Mouse (Mus musculus) CH12.LX (cell line): Measurements from ENCODE around the gene Ndufs2. TPM values are rescaled to one million over a fixed set of nuclear protein-coding genes. Genes with fewer than 3 reads are reported as not detected.

ENCODE experiments used
- DNase-seq: peaks from one replicate; pipeline ENCODE4 v3.0.0-alpha.2; 2013; ENCODE audit errors: extremely low read depth
- H3K27ac ChIP-seq: 2 replicates; pipeline ENCODE4 v1.5.1; 2012; ENCODE audit warnings: low read depth, mild to moderate bottlenecking, control low read depth, moderate library complexity; ENCODE audit not compliant: insufficient read depth
- H3K27me3 ChIP-seq: replicated peaks from 2 replicates; pipeline ENCODE3; 2012; ENCODE audit warnings: inconsistent platforms
- H3K36me3 ChIP-seq, 2 experiments: replicated peaks in 1 of 2; 2 replicates each; pipeline versions ENCODE3 to v1.6.1; 2012; ENCODE audit warnings: inconsistent platforms in 1 of 2, low read length in 1 of 2, mild to moderate bottlenecking in 1 of 2, mixed read lengths in 1 of 2, moderate library complexity in 1 of 2; ENCODE audit not compliant: control insufficient read depth in 1 of 2, insufficient read depth in 1 of 2
- H3K4me1 ChIP-seq, 2 experiments: 2 replicates each; pipeline ENCODE4 v1.6.1; 2012; ENCODE audit warnings: inconsistent platforms in 1 of 2, moderate library complexity in 1 of 2; ENCODE audit not compliant: insufficient read depth in 2 of 2, control insufficient read depth in 1 of 2
- H3K4me2 ChIP-seq: 2 replicates; pipeline ENCODE4 v1.6.1; 2012; ENCODE audit warnings: low read depth, mild to moderate bottlenecking, control low read depth; ENCODE audit not compliant: poor library complexity, insufficient read depth, severe bottlenecking
- H3K4me3 ChIP-seq, 3 experiments: fragments of 150-350 bp in 1 of 3; sonication (generic) in 1 of 3; replicated peaks in 1 of 3; 2 replicates each; pipeline versions ENCODE3 to v1.5.1; 2011 to 2012; ENCODE audit warnings: low read depth in 2 of 3, low read length in 2 of 3, mild to moderate bottlenecking in 2 of 3, moderate library complexity in 2 of 3, control low read depth in 1 of 3, improper control_type of control experiment in 1 of 3, inconsistent platforms in 1 of 3, mixed read lengths in 1 of 3; ENCODE audit not compliant: poor library complexity in 1 of 3
- H3K79me2 ChIP-seq: replicated peaks from 2 replicates; pipeline ENCODE4 v1.6.1; 2012; ENCODE audit warnings: mild to moderate bottlenecking, moderate library complexity; ENCODE audit not compliant: control insufficient read depth, poor library complexity, insufficient read depth, severe bottlenecking; ENCODE audit errors: extremely low read depth
- H3K9ac ChIP-seq: 2 replicates; pipeline ENCODE4 v1.6.1; 2012; ENCODE audit warnings: low read depth, mild to moderate bottlenecking, control low read depth, moderate library complexity; ENCODE audit not compliant: insufficient read depth
- H3K9me3 ChIP-seq: replicated peaks from 2 replicates; pipeline ENCODE3; 2012; ENCODE audit warnings: low read length, inconsistent platforms, mixed read lengths
- CHD1 ChIP-seq: IDR thresholded peaks from 2 replicates; pipeline ENCODE4 v1.6.1; 2012; ENCODE audit warnings: low read depth, low read length, improper control_type of control experiment, inconsistent platforms
- CTCF ChIP-seq, 2 experiments: IDR thresholded peaks in 1 of 2; conservative IDR thresholded peaks in 1 of 2; 2 replicates each; pipeline ENCODE4 v1.5.1; 2011 to 2012; ENCODE audit warnings: low read depth in 2 of 2, low read length in 2 of 2, improper control_type of control experiment in 1 of 2, inconsistent platforms in 1 of 2, mild to moderate bottlenecking in 1 of 2, moderate library complexity in 1 of 2
- E2F4 ChIP-seq: IDR thresholded peaks from 2 replicates; pipeline ENCODE4 v1.6.1; 2011; ENCODE audit warnings: low read depth, low read length, improper control_type of control experiment; ENCODE audit not compliant: insufficient replicate concordance
- ELF1 ChIP-seq: IDR thresholded peaks from 2 replicates; pipeline ENCODE4 v1.6.1; 2014; ENCODE audit warnings: low read depth, mild to moderate bottlenecking, inconsistent platforms, low read length, improper control_type of control experiment
- HCFC1 ChIP-seq: IDR thresholded peaks from 2 replicates; pipeline ENCODE4 v1.6.1; 2012; ENCODE audit warnings: low read depth, mild to moderate bottlenecking, inconsistent platforms, low read length, improper control_type of control experiment
- IRF4 ChIP-seq: IDR thresholded peaks from 2 replicates; pipeline ENCODE4 v1.6.1; 2014; ENCODE audit warnings: low read depth, mild to moderate bottlenecking, inconsistent platforms, low read length, improper control_type of control experiment
- KAT2A ChIP-seq: IDR thresholded peaks from 2 replicates; pipeline ENCODE4 v1.6.1; 2012; ENCODE audit warnings: low read length, improper control_type of control experiment, inconsistent platforms; ENCODE audit not compliant: insufficient replicate concordance
- MEF2A ChIP-seq: IDR thresholded peaks from 2 replicates; pipeline ENCODE4 v1.6.1; 2014; ENCODE audit warnings: low read depth, mild to moderate bottlenecking, inconsistent platforms, low read length, improper control_type of control experiment, borderline replicate concordance
- MXI1 ChIP-seq: IDR thresholded peaks from 2 replicates; pipeline ENCODE4 v1.6.1; 2011; ENCODE audit warnings: mild to moderate bottlenecking, low read depth, low read length, improper control_type of control experiment
- MYC ChIP-seq: IDR thresholded peaks from 2 replicates; pipeline ENCODE4 v1.6.1; 2011; ENCODE audit warnings: low read depth, mild to moderate bottlenecking, improper control_type of control experiment, low read length
- NELFE ChIP-seq: IDR thresholded peaks from 2 replicates; pipeline ENCODE4 v1.6.1; 2011; ENCODE audit warnings: low read depth, low read length, improper control_type of control experiment
- PAX5 ChIP-seq: IDR thresholded peaks from 2 replicates; pipeline ENCODE4 v1.6.1; 2012; ENCODE audit warnings: low read length, inconsistent platforms, mixed read lengths
- POLR2AphosphoS2 ChIP-seq: IDR thresholded peaks from 2 replicates; pipeline ENCODE4 v1.6.1; 2011; ENCODE audit warnings: low read depth, low read length, improper control_type of control experiment
- RCOR1 ChIP-seq: conservative IDR thresholded peaks from 2 replicates; pipeline ENCODE4 v1.6.1; 2012; ENCODE audit warnings: low read depth, mild to moderate bottlenecking, inconsistent platforms, low read length, improper control_type of control experiment
- ZNF384 ChIP-seq: IDR thresholded peaks from 2 replicates; pipeline ENCODE4 v1.6.1; 2012; ENCODE audit warnings: low read depth, low read length, improper control_type of control experiment, inconsistent platforms
- dilution Hi-C: fragments of 300-500 bp; cut with MboI; formaldehyde crosslinking; loops from 2 replicates; pipeline ENCODE4 v1.14.3; 2020; ENCODE audit warnings: low sequenced_read_pairs; ENCODE audit not compliant: extremely low pct_unique_long_range_greater_than_20kb, extremely low pct_ligation_motif_present
- in situ Hi-C: fragments of 300-500 bp; cut with MboI; formaldehyde crosslinking; loops from 3 replicates; pipeline ENCODE4 v1.14.3; 2019; ENCODE audit warnings: low sequenced_read_pairs, low pct_ligation_motif_present, low pct_unique_long_range_greater_than_20kb, mixed read lengths
- polyA plus RNA-seq: library from polyadenylated mRNA; unstranded; fragments of >175 nt; gene quantifications from 2 replicates; pipeline ENCODE4 v1.2.1, GENCODE M21; 2012; ENCODE audit warnings: low read depth; ENCODE audit not compliant: insufficient read length
- total RNA-seq, 2 experiments: library from RNA; depleted of rRNA; stranded (reverse); fragments of 300-350 nt in 1 of 2; fragments of >200 nt in 1 of 2; gene quantifications; 2 replicates each; pipeline ENCODE4 v1.2.3; 2012 to 2014

Ndufs2 gene
- total and polyA plus RNA-seq, 3 experiments = 242 to 265 (median 242) TPM

- TF ChIP-seq IRF4 = no peak
- peak; percentile 64 for TF ChIP-seq HCFC1
- no peak for TF ChIP-seq MYC
- TF ChIP-seq NELFE = no peak
- no peak for TF ChIP-seq RCOR1
- no peak for TF ChIP-seq KAT2A
- TF ChIP-seq ELF1 = 0 out of 2 replicates have a peak, but pooled peaks have one; percentile 8
- TF ChIP-seq ZNF384 = no peak
- TF ChIP-seq CTCF (conservative IDR thresholded peaks at IDR 0.05 in 1 of 2, IDR thresholded peaks at IDR 0.05 in 1 of 2; ENCODE audit: low read depth in 2 of 2, low read length in 2 of 2) = no peak
- no peak for TF ChIP-seq E2F4
- peaks cover 11% of the 10 kb centered on the region for H3K27me3 ChIP-seq
- H3K27ac ChIP-seq = no peak overlapping the region; the same call in 1 of the 2 replicates
- H3K36me3 ChIP-seq = peaks cover 11 to 18% of the 10 kb centered on the region in 2 experiments
- H3K9ac ChIP-seq = 0 out of 2 replicates have a peak overlapping the region, but pooled peaks have one; percentile 8
- H3K9me3 ChIP-seq = no peaks in the 10 kb centered on the region
- peaks cover 17 to 51% of the 10 kb centered on the region in 2 experiments for H3K4me1 ChIP-seq
- no peak for DNase-seq
- in situ Hi-C loops = no loop called here
- H3K4me2 ChIP-seq = no peak overlapping the region
- peak overlapping the region in 1 of 3 experiments; percentile 46 for H3K4me3 ChIP-seq
- dilution Hi-C loops = no loop called here
- H3K79me2 ChIP-seq = peaks cover 20% of the 10 kb centered on the region
These were observed 2.6 kb downstream of the Ndufs2 start for GRCm38 (mm10) chr1:171248386-171249226.

- H3K4me3 ChIP-seq = no peak overlapping the region
- no peak for DNase-seq
- no peak overlapping the region for H3K9ac ChIP-seq
- peaks cover 20% of the 10 kb centered on the region for H3K79me2 ChIP-seq
- peak overlapping the region; percentile 64; the same call in 1 of the 2 replicates for H3K4me2 ChIP-seq
- no peak overlapping the region for H3K27ac ChIP-seq
- in situ Hi-C loops (no loop called here), dilution Hi-C loops (no loop called here)
- H3K9me3 ChIP-seq = no peaks in the 10 kb centered on the region
- peaks cover 6% of the 10 kb centered on the region for H3K27me3 ChIP-seq
- no peak for TF ChIP-seq CHD1
- no peak for TF ChIP-seq MXI1
- TF ChIP-seq PAX5 = no peak
- TF ChIP-seq MEF2A = no peak
- TF ChIP-seq POLR2AphosphoS2 = no peak
- TF ChIP-seq ELF1 = no peak
- peaks cover 17 to 25% of the 10 kb centered on the region in 2 experiments for H3K36me3 ChIP-seq
- peaks cover 17 to 51% of the 10 kb centered on the region in 2 experiments for H3K4me1 ChIP-seq
These were observed 3.3 kb downstream of the Ndufs2 start for GRCm38 (mm10) chr1:171247916-171248315.
